In the genomic region with DNA sequence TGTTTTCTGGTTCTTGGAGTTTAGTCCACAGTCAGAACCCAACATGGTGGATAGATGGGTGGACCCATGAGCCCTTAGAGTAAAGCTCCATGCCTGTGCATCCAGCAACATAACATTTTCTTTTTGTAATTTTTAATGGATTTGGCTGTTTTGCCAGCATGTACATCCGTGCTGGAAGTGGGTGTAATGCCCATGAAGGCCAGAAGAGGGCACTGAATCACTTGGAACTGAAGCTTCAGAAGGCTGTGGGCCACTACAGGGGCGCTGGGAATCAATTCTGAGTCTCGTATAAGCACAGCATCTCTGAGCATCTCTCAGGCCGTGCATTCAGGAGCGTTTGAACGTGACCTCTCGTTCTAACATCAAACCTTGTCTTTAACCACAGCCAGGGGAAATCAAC, we compare ENCODE assay signal across 17 mouse cellular contexts.
A peak's percentile ranks its signal among the peaks of the same experiment; 100 is the strongest.
DNase-seq lines count a peak whose midpoint lies in the region; TF ChIP-seq lines count a peak whose summit lies in the region.
"Had no signal": no experiment of that assay in that cellular context is flagged by ENCODE, and none has a peak within 500 bp of the region (broad histone marks: within the 10 kb centered on the region; RNA-seq: fewer than 3 reads in every experiment).

No protein-coding gene starts in this region.

- dilution Hi-C loops in CH12.LX (cut with MboI; ENCODE audit: extremely low pct_ligation_motif_present, extremely low pct_unique_long_range_greater_than_20kb, low sequenced_read_pairs) = no loop called here

- H3K9ac ChIP-seq in CH12.LX (ENCODE audit: insufficient read depth, low read depth) (no peak overlapping the region), ES-Bruce4 (ENCODE audit: low read depth, poor library complexity, severe bottlenecking) (no peak overlapping the region)
- H3K9ac ChIP-seq: kidney, embryonic 15.5 days had no signal

- H3K36me3 ChIP-seq in CH12.LX (replicated peaks in 1 of 2; ENCODE audit: control insufficient read depth in 1 of 2, insufficient read depth in 1 of 2, low read length in 1 of 2) (no peaks in the 10 kb centered on the region), ES-Bruce4 (ENCODE audit: control insufficient read depth, insufficient read depth, low read length, poor library complexity, severe bottlenecking) (no peaks in the 10 kb centered on the region)
- H3K36me3 ChIP-seq: embryonic facial prominence, embryonic 10.5 days; G1E; kidney, embryonic 15.5 days had no signal

- intact Hi-C loops in left cerebral cortex, adult 2 months (cut with DNase I) = no loop called here
- intact Hi-C loops in left cerebral cortex, postnatal 36 days (cut with DNase I) = no loop called here

- H3K79me2 ChIP-seq in CH12.LX (replicated peaks; ENCODE audit: control insufficient read depth, extremely low read depth, insufficient read depth, poor library complexity, severe bottlenecking) = no peaks in the 10 kb centered on the region

- peak; percentile 2 for TF ChIP-seq RAD21 in CH12.LX (IDR thresholded peaks at IDR 0.05; ENCODE audit: low read depth, low read length)

- H3K4me1 ChIP-seq in CH12.LX (ENCODE audit: control insufficient read depth in 1 of 2, insufficient read depth in 2 of 2) = peaks cover 0 to 12% of the 10 kb centered on the region in 2 experiments; a peak in 2 of 4 replicates
- H3K4me1 ChIP-seq in ES-Bruce4 (ENCODE audit: control insufficient read depth, insufficient read depth, low read length) = no peaks in the 10 kb centered on the region

- TF ChIP-seq EP300 in CH12.LX (IDR thresholded peaks at IDR 0.05; ENCODE audit: low read length) (no peak), ES-Bruce4 (IDR thresholded peaks at IDR 0.05; ENCODE audit: insufficient read depth, low read depth, low read length) (no peak)

- TF ChIP-seq CTCF in left cerebral cortex, adult 2 months (IDR thresholded peaks at IDR 0.05) = peak; percentile 21; the same call in 1 of the 2 replicates
- TF ChIP-seq CTCF in CH12.LX (conservative IDR thresholded peaks at IDR 0.05 in 1 of 2, IDR thresholded peaks at IDR 0.05 in 1 of 2; ENCODE audit: low read depth in 2 of 2, low read length in 2 of 2) = peak in 1 of 2 experiments; percentile 34; a peak in 2 of 4 replicates
- TF ChIP-seq CTCF in ES-Bruce4 (IDR thresholded peaks at IDR 0.05; ENCODE audit: low read depth, low read length) = peak; percentile 41

- H3K4me3 ChIP-seq in left cerebral cortex, adult 2 months = no peak overlapping the region
- no peak overlapping the region for H3K4me3 ChIP-seq in CH12.LX (replicated peaks in 1 of 3; ENCODE audit: low read depth in 2 of 3, low read length in 2 of 3, poor library complexity in 1 of 3)
- no peak overlapping the region for H3K4me3 ChIP-seq in ES-Bruce4 (ENCODE audit: low read depth, low read length)
- H3K4me3 ChIP-seq: embryonic facial prominence, embryonic 10.5 days; erythroblast, embryonic 14.5 days; kidney, embryonic 15.5 days had no signal

- no peak for TF ChIP-seq POLR2A in CH12.LX (IDR thresholded peaks at IDR 0.05; ENCODE audit: low read depth, low read length)
- TF ChIP-seq POLR2A in ES-Bruce4 (IDR thresholded peaks at IDR 0.05; ENCODE audit: insufficient read depth, low read length) = no peak

- H3K9me3 ChIP-seq in CH12.LX (replicated peaks; ENCODE audit: low read length) = peaks cover 9% of the 10 kb centered on the region
- no peaks in the 10 kb centered on the region for H3K9me3 ChIP-seq in ES-Bruce4 (replicated peaks; ENCODE audit: control insufficient read depth, insufficient read depth, low read length, poor library complexity, severe bottlenecking)
- H3K9me3 ChIP-seq: kidney, embryonic 15.5 days had no signal

- no peaks in the 10 kb centered on the region for H3K27me3 ChIP-seq in CH12.LX (replicated peaks)
- no peaks in the 10 kb centered on the region for H3K27me3 ChIP-seq in ES-Bruce4 (ENCODE audit: control insufficient read depth, insufficient read depth, low read length, poor library complexity, severe bottlenecking)
- H3K27me3 ChIP-seq: kidney, embryonic 15.5 days had no signal

- H3K27ac ChIP-seq in left cerebral cortex, adult 2 months = no peak overlapping the region
- H3K27ac ChIP-seq in CH12.LX (ENCODE audit: insufficient read depth, low read depth) (no peak overlapping the region), ES-Bruce4 (ENCODE audit: insufficient read depth, low read length) (no peak overlapping the region)
- H3K27ac ChIP-seq: embryonic facial prominence, embryonic 10.5 days; kidney, embryonic 15.5 days had no signal

- no peak overlapping the region for H3K4me2 ChIP-seq in CH12.LX (ENCODE audit: insufficient read depth, low read depth, poor library complexity, severe bottlenecking)
- H3K4me2 ChIP-seq: heart, embryonic 11.5 days; kidney, embryonic 15.5 days had no signal

- in situ Hi-C loops in CH12.LX (cut with MboI; ENCODE audit: low pct_ligation_motif_present, low pct_unique_long_range_greater_than_20kb, low sequenced_read_pairs) = no loop called here

- DNase-seq in left cerebral cortex, adult 2 months (ENCODE audit: extremely low spot score in 1 of 2, low spot score in 2 of 2) = no peak
- no peak for DNase-seq in left cerebral cortex, postnatal 36 days (ENCODE audit: low spot score in 2 of 2)
- DNase-seq in CH12.LX (ENCODE audit: extremely low read depth) = no peak
- DNase-seq in induced T-regulatory cell, adult 2 months (ENCODE audit: low read depth) = peak; percentile 14
- no peak for DNase-seq in adrenal gland, adult (ENCODE audit: inconsistent age in 2 of 2, low spot score in 1 of 2)
- DNase-seq in left cerebral cortex, adult 11 months (ENCODE audit: low spot score) = no peak
- DNase-seq: cerebellum, postnatal 36 days; gastrocnemius, postnatal 36 days; heart, postnatal 36 days; lung, postnatal 14 days; spleen, adult 18-20 months had no signal

TF ChIP-seq in CH12.LX, 34 proteins besides CTCF, POLR2A, EP300 and RAD21:
- TF ChIP-seq UBTF (IDR thresholded peaks at IDR 0.05; ENCODE audit: low read depth, low read length) (no peak), NRF1 (IDR thresholded peaks at IDR 0.05; ENCODE audit: low read depth, low read length) (no peak), MAX (IDR thresholded peaks at IDR 0.05; ENCODE audit: low read length) (no peak), ETS1 (conservative IDR thresholded peaks at IDR 0.05; ENCODE audit: low read depth, low read length) (no peak), SMC3 (IDR thresholded peaks at IDR 0.05; ENCODE audit: low read depth, low read length) (peak; percentile 10; the same call in 1 of the 2 replicates), POLR2AphosphoS2 (IDR thresholded peaks at IDR 0.05; ENCODE audit: low read depth, low read length) (no peak)
